Mouse (Mus musculus) hindbrain, embryonic 12.5 days (tissue): ENCODE data around the gene Ubald1. TPM values are rescaled to one million over a fixed set of nuclear protein-coding genes. Genes with fewer than 3 reads are reported as not detected.

ENCODE experiments used
- ATAC-seq: fragments of 200-750 bp; cut with Nextera tagmentation; 2 replicates; pipeline ENCODE4 v1.8.0; 2017; ENCODE audit warnings: moderate TSS enrichment; ENCODE audit not compliant: low FRiP score
- H3K27ac ChIP-seq: fragments of 300-500 bp; sonication (generic); 2 replicates; pipeline ENCODE4 v1.5.1; 2016; ENCODE audit warnings: mild to moderate bottlenecking
- H3K27me3 ChIP-seq: fragments of 300-500 bp; sonication (generic); 2 replicates; pipeline ENCODE4 v1.6.1; 2016; ENCODE audit warnings: mild to moderate bottlenecking
- H3K36me3 ChIP-seq: fragments of 300-500 bp; sonication (generic); 2 replicates; pipeline ENCODE4 v1.6.1; 2016; ENCODE audit warnings: mild to moderate bottlenecking
- H3K4me1 ChIP-seq: fragments of 300-500 bp; sonication (generic); 2 replicates; pipeline ENCODE4 v1.6.1; 2016
- H3K4me2 ChIP-seq: fragments of 300-500 bp; sonication (generic); replicated peaks from 2 replicates; pipeline ENCODE4 v1.6.1; 2016; ENCODE audit warnings: mild to moderate bottlenecking
- H3K4me3 ChIP-seq: fragments of 300-500 bp; sonication (generic); 2 replicates; pipeline ENCODE4 v1.5.1; 2016; ENCODE audit warnings: mild to moderate bottlenecking
- H3K9ac ChIP-seq: fragments of 300-500 bp; sonication (generic); 2 replicates; pipeline ENCODE4 v1.6.1; 2016; ENCODE audit warnings: mild to moderate bottlenecking, moderate library complexity
- H3K9me3 ChIP-seq: fragments of 300-500 bp; sonication (generic); replicated peaks from 2 replicates; pipeline ENCODE4 v1.6.1; 2016; ENCODE audit warnings: mild to moderate bottlenecking
- WGBS: fragments of 180-500 bp; shearing (Covaris S2); methylation state at CpG from one replicate; pipeline ENCODE4 v1.1.7; 2016; 5-methylcytosine and 5-hydroxymethylcytosine counted together
- polyA plus RNA-seq: library from polyadenylated mRNA; unstranded; fragments of >200 nt; fragmentation: Nextera tagmentation; extraction: Ambion mirVana; gene quantifications from 2 replicates; pipeline ENCODE4 v1.2.1, GENCODE M21; 2016

Ubald1 gene
- polyA plus RNA-seq, 1 experiment from 2014 or later, result 38.8 TPM

- 90% methylated on average over 5 of the region's 5 CpGs for WGBS
Observed at GRCm38 (mm10) chr16:4827639-4828038, 52.5 kb downstream of the Ubald1 start.

More at GRCm38 (mm10) chr16:4827639-4828038, 52.5 kb downstream of the Ubald1 start:
- Histone ChIP-seq H3K4me3 (no peak overlapping the region), H3K4me2 (no peak overlapping the region), H3K9ac (no peak overlapping the region), H3K9me3 (no peaks in the 10 kb centered on the region), H3K27ac (no peak overlapping the region), H3K4me1 (no peaks in the 10 kb centered on the region), H3K27me3 (no peaks in the 10 kb centered on the region), H3K36me3 (no peaks in the 10 kb centered on the region)
- ATAC-seq, result no peak

Other genes starting within 250 kb of the Ubald1 start
- gene Vasn, start 240.4 kb downstream of the Ubald1 start, polyA plus RNA-seq, result 16.3 and 18.0 TPM in 2 replicates
- gene Dnaja3, start 240.3 kb downstream of the Ubald1 start, polyA plus RNA-seq, result 56.2 and 56.9 TPM in 2 replicates
- gene Coro7, start 200.5 kb downstream of the Ubald1 start, polyA plus RNA-seq, result 22.8 and 24.3 TPM in 2 replicates
- gene Nmral1, start 161.0 kb downstream of the Ubald1 start, polyA plus RNA-seq, result 89.8 and 102 TPM in 2 replicates
- gene Hmox2, start 154.0 kb downstream of the Ubald1 start, polyA plus RNA-seq, result 81.5 and 86.2 TPM in 2 replicates
- gene Cdip1, start 90.0 kb downstream of the Ubald1 start, polyA plus RNA-seq, result 95.6 and 99.1 TPM in 2 replicates
- gene 4930562C15Rik, start 44.9 kb downstream of the Ubald1 start, polyA plus RNA-seq, result 0.53 and 0.63 TPM in 2 replicates
- gene Mgrn1, start 5.9 kb upstream of the Ubald1 start, polyA plus RNA-seq, result 91.1 and 94.0 TPM in 2 replicates
- 121 and 134 TPM in 2 replicates for gene Nudt16l1, start 58.4 kb upstream of the Ubald1 start, polyA plus RNA-seq
- gene Anks3, start 83.9 kb upstream of the Ubald1 start, polyA plus RNA-seq, result 66.7 and 68.0 TPM in 2 replicates
- gene Sept12, start 117.5 kb upstream of the Ubald1 start, polyA plus RNA-seq, result not detected in 2 replicates
- gene Smim22, start 127.0 kb upstream of the Ubald1 start, polyA plus RNA-seq, result 3.1 and 5.0 TPM in 2 replicates
- gene Rogdi, start 133.2 kb upstream of the Ubald1 start, polyA plus RNA-seq, result 98.6 and 101 TPM in 2 replicates
- 216 and 238 TPM in 2 replicates for gene Glyr1, start 169.5 kb upstream of the Ubald1 start, polyA plus RNA-seq
- gene Ubn1, start 169.7 kb upstream of the Ubald1 start, polyA plus RNA-seq, result 25.0 and 25.4 TPM in 2 replicates